Mouse (Mus musculus) right cerebral cortex, postnatal 10 days (tissue): ENCODE data around the gene Plcl2.

Source experiments
- DNase-seq, 2 experiments: peaks; one replicate each; pipeline ENCODE4 v3.0.0; 2021; ENCODE audit warnings: low spot score in 2 of 2

Plcl2 gene

DNA sequence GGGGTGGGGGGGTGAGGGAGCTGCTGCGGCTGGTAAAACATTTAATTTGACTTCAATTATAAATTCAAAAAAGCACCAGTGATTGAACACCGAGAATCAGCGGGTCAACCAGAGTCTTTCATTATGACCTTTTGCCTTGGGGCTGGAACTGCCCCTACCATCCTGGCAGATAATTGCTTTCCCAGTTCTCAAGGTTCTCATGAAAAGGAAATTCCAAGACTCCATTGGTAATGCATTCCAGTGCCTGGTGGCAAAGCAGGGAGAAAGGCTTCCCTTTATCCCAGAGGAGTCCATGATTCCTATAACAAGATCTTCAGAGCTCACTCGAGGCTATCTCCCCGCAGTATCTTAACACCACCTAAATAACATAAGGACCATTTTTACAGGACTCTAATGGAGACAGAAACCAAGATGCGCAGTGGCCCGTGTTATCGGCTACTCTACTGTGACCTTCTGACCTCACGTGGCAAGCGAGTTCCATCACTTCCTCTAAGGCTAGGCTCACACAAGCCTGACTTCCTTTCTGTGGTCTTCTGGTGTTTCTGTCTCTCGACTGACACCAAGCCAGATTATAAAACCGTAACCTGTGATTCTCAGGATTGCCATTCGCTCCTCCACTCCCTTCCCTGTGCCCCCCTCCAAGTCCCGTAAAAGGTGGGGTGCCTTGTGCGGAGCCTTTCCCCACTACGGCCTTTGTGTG is 10.0 kb upstream of the Plcl2 start:
- DNase-seq = no peak

DNA sequence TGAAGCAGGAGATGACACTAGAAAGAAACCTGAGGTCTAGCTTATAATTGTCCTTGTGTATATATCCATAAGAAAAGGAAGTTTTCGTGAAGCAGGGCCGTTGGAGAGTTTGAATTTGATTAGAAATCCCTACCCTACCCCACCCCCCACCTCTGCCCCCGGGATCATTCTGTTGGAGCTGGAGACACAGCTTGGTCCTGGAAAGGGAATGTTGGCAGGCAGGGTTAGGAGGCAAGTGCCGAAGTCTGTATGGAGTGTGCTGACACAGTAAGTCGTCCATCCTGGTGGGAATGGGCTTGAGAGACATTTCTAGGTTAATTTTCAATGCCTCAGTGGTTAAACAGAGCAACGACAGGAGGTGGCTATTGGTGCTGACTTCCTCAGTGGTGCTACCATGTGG is 8.4 kb upstream of the Plcl2 start:
- DNase-seq = no peak

DNA sequence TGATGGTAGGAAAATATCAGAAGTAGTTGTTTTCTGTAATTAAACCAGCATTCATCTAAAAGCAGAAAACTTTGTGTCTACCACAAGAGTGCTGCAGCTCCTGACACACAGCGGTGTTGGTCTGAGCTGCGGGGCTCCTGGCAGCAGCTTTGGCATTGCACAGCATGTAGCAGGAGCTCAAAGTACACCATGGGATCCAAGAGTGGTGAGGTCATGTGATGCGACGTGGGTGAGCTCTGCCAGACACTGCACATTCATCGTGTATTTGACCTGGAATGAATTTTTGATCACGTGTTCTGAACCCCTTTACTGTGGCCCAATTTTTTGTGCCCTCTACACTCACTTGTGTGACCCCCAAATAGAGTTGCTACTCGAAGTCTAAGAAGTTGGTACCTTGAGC is 6.1 kb upstream of the Plcl2 start:
- DNase-seq = no peak

GRCm38 (mm10) chr17:50504070-50504846 is 4.9 kb upstream of the Plcl2 start:
- no peak for DNase-seq

DNA sequence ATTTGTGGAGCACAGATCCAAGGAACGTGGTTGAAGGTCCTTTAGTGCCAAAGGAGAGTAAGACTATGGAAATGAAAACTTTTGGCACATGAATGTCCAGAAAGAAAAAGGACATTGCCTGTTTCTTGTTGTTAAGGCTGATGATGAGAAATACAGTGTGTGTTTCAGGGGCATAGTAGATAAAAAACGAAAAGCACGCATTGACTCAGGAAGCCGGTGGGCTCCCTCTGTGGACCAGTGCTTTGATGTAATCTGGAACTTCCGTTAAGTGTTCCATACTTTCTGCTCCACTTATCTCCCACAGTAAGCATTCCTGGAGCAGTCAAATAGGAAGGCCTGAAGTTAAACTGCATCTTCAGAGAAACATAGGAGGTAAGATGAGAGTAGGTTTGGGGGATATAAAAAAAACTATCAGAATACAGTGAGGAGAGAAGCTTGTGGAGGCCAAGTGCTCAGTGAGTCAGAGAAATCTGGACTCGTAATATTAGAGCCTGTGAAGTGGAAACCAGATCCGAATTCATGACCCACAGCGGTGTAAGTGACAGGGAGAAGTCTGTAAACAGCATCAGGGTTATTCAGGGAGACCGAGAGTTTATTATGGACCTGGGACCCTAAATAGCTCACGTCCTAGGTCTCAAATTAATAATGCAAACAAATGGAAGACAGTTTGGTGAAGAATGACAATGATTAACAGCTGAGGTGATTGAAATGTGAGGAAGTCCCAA is 3.1 kb upstream of the Plcl2 start:
- no peak for DNase-seq

DNA sequence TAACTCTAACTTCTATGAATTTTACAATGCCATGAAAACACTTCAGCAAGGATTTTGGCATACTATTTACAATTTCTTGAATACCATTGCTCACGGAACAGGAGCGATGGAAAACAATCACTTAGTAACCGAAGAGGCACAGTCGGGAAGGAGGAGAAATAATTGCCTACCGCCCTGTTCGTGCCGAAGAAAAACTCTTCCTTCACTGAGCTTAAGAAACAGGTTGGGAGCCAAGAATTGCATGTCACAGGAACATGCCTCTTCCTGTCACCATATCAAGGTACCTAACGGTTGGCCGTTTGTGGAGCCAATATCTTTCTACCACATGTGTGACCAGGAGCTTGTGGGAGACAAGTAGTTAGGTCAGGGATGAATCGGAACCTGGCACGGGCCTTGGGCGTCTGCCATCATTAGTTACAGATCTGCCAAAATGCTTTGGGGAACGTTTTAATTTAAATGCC is 2.3 kb upstream of the Plcl2 start:
- DNase-seq = no peak

- DNase-seq = no peak
Observed at GRCm38 (mm10) chr17:50508055-50508774, 988 bp upstream of the Plcl2 start.

DNA sequence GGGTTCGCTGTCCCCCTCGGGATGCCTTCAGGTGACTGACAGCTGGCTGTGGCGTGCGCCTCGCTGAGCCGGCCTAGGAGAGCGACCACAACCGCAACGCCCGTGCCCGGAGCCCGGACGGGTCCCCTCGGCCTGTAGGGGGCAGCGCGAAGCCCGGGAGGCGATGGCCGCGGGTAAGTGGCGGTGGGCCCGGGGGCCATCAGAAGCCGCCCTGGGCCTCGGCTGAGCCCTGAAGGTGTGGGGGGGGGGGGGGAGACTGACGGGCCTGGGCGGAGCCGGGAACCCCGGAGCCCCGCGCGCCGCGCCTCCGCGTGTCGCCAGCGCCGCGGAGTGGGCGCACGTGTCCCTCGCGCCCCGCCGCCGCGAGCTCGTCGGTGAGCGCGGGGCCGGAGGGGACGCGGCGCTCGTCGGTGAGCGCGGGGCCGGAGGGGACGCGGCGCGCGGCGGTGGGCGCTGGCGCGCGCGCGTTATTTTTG is 390 bp upstream of the Plcl2 start:
- DNase-seq = peak; percentile 71 to 79

DNA sequence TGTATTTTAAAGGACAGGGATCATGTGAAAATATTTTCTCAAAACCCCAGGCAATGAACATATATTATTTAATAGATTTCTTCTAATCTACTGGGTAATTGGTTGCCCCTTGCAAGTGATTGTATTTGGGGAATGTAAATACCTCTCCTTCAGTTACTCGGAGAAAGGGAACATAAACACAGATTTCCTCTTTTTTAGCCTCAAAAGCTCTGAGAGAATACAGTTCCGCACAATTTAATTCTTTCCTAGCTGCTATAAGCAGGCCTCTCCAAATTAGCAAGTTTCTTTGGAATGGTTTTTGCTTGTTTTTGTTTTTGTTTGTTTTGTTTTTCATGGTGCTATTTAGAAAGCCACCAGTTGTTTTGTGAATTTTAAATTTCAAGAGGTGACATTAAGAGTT is 1.1 kb downstream of the Plcl2 start:
- DNase-seq = no peak

- no peak for DNase-seq
Observed at GRCm38 (mm10) chr17:50510741-50511140, 1.5 kb downstream of the Plcl2 start.

DNA sequence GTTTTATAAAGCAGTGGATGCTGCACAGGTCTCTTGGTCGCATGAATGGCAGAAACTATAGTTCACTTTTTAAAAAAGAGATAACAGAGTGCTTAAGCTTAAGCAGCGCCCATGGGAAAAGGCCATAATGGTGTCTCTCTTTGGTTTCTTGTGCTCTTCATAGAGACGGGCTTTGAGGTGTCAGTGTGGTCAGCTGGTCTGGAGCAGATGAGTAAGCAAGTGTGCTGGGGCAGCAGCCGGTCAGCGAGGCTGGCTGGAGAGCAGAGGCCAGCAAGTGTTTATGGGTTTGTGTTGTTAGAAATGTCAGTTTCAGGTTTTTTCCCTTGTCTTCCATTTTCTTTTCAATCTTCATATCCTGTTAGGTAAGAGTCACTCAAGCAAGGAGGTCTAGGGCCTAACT is 3.0 kb downstream of the Plcl2 start:
- DNase-seq = no peak

- DNase-seq = no peak
Observed at GRCm38 (mm10) chr17:50512841-50513240, 3.6 kb downstream of the Plcl2 start.

DNA sequence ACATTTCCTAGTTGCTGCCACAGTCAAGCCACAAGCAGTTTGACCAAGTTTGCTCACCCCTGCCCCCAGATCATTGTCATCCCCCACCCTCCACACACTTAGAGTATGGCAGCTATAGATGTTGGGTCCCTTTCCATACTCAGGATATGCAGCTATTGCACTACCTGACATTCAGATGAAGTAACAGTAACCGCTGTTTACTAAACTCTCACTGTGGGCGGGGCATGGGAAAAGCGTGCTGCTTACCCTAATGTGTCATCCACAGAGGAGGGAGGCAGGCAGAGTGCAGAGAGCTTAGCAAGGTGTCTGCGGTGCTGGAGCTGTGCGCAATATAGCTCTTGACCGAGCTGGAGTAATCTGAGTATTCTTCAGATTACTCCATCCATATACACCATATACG is 4.2 kb downstream of the Plcl2 start:
- DNase-seq = no peak

GRCm38 (mm10) chr17:50514012-50514411 is 4.8 kb downstream of the Plcl2 start:
- DNase-seq = no peak

- DNase-seq = no peak
Observed at GRCm38 (mm10) chr17:50515926-50516325, 6.7 kb downstream of the Plcl2 start.

- no peak for DNase-seq
Observed at GRCm38 (mm10) chr17:50517781-50518415, 8.7 kb downstream of the Plcl2 start.

DNA sequence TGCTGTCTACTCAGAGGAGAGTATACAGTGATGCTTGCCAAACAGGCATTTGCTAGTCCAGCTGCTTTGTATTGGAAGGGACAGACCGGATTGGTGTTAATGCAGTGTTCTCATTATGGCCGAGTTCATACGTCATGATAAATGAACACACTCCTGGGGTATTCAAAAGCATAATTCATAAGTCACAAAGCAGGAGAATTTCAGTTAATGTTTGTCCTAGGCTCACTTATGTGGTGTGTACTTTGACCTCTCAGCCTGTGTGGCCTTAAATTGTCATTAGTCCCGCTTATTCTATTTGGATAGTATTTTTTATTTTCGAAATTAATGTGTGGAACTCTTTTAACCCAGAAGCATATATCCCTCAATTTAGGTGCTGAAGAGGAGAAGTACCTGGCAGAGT is 10.4 kb downstream of the Plcl2 start:
- no peak for DNase-seq

DNA sequence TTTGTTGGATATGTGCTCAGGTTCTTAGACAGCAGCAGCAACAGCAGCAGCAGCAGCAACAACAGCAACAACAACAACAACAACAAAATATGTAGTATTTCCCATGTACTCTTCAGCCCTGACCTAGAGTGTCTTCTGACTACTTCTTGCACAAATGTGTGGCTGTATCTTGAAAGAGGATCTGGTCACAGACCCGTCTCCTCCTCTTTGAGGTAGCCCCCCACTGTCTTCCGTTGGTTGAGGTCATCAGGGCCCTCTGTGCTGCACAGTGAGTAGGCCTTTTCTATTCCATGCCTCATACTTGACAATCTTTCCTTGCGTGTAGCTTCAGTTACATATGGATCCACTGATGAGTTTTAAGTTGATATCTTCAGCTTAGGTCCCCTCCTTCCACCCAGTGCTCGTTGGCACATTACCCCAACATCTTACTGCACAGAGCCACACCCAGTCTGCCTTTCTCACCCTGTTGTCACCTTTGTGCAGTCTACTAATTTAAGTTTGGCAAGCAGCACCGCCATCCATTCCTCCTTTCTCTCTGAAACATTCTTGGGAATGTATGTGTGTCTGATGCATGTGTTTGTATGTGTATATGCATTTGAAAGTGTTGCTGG is 13.4 kb downstream of the Plcl2 start:
- no peak for DNase-seq

DNA sequence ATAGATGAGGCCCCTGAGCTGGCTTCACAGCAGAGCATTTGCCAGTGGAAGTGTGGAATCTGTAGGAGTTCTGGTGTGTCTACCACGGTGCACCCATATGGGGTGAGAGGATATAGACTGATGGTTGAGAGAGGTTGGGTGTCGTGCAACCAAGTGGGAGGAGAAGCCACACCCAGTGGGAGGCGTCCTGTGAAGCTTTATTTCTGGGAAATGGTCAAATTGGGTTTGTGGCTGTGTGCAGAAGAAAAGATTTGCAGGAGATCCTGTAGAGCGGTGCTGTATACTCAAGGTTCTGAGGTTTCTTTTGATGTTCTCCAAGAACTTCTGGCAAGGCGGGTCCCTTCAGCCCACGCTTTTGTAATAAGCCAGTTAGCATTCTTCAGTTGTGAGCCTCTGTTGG is 15.8 kb downstream of the Plcl2 start:
- DNase-seq = no peak

- DNase-seq = peak; percentile 47 to 57
Observed at GRCm38 (mm10) chr17:50525821-50526220, 16.6 kb downstream of the Plcl2 start.

DNA sequence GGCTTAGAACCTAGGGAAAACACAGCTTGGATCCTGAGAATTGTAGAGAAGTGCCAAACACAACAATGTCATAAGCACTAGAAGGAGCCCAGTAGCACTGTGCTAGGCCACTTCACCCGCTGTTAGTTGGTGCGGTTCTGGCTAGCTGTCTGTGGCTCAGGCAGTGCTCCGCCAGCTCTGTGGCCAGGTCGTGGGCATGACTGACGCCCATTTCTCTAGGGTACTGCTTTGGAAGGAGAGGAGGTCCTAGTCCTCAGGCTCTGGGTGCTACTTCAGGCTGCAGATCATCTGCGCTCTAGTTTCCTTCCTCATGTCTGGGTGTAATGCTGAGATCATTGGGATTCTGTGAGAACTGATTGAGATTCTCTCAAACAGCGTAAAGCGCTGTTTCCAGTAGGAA is 20.9 kb downstream of the Plcl2 start:
- DNase-seq = peak in 1 of 2 experiments; percentile 42
